Mouse (Mus musculus): ENCODE measurements around the gene Hnrnpm.
"Not testable (repeated sequence)": the region's sequence is repeated elsewhere in the genome, so short reads cannot be mapped to it uniquely, and the experiment has no call there.

Gene Hnrnpm

DNA sequence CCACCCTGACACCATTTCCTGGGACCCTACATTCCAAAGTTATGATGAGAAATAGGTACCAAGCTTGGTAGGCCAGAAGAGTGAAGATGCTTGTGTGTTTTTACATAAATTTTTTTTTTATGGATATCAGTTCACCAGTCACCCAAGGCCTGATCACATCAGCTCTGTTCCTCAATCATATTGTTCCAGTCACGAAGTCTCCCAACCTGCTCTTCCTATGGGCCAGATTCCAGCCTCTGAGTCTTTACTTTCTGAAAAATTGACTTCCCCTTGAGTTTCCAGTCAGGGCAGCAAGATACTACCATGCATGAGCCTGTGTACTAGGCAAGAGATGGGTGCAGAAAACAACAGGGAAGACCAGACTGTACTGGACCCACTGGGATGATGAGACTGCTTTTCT lies at the start of gene Hnrnpm:
Gene Hnrnpm, minus strand, starts transcription at position 101 of the 400 bp plus-strand sequence.
- DNase-seq (ENCODE audit: low read depth, low spot score), result no peak

GRCm38 (mm10) chr17:33733526-33733925 lies 46.9 kb upstream of the Hnrnpm start:
- not testable (repeated sequence) for DNase-seq (ENCODE audit: low read depth, low spot score)

- DNase-seq (ENCODE audit: low read depth, low spot score), result not testable (repeated sequence)
Observed at GRCm38 (mm10) chr17:33732556-33733083, 46.0 kb upstream of the Hnrnpm start.

DNA sequence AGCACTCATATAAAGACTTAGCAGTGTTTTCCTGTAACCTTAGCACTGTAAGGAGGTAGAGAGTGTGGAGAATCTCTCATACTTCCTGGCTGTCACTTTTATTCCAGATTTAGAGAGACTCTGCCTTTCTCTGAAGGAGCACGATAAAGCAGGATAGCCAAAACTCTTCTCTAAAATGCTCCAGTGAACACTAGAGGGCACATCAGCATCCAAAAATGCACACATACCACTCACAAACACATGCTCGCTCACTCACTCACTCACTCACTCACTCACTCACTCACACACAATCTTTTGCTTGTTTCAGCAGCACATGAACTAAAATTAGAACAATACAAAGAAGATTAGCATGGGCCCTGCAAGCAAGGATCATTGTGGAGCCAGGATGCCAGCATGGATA lies 42.6 kb upstream of the Hnrnpm start:
- DNase-seq (ENCODE audit: low read depth, low spot score), result no peak

DNA sequence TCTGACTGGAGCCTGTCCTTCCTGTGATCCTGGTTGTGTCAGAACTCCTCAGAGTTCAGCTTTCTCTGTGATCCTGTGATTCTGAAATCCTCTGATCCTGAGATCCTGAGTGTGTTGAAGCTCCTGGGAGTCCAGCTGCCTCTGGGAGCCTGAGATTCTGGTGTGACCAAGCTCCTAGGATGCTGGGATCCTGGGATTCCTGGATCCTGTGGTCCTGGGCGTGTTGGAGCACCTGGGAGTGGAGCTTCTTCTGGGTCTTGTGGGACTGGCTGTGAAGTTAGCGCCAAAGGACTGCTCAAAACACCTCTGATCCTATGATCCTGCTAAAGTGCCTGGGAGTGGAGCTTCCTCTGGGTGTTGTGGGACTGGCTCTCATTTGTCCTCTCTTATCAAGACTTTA lies 41.7 kb upstream of the Hnrnpm start:
- no peak for DNase-seq (ENCODE audit: low read depth, low spot score)

- DNase-seq (ENCODE audit: low read depth, low spot score), result no peak
Observed at GRCm38 (mm10) chr17:33719736-33720378, 33.2 kb upstream of the Hnrnpm start.

DNA sequence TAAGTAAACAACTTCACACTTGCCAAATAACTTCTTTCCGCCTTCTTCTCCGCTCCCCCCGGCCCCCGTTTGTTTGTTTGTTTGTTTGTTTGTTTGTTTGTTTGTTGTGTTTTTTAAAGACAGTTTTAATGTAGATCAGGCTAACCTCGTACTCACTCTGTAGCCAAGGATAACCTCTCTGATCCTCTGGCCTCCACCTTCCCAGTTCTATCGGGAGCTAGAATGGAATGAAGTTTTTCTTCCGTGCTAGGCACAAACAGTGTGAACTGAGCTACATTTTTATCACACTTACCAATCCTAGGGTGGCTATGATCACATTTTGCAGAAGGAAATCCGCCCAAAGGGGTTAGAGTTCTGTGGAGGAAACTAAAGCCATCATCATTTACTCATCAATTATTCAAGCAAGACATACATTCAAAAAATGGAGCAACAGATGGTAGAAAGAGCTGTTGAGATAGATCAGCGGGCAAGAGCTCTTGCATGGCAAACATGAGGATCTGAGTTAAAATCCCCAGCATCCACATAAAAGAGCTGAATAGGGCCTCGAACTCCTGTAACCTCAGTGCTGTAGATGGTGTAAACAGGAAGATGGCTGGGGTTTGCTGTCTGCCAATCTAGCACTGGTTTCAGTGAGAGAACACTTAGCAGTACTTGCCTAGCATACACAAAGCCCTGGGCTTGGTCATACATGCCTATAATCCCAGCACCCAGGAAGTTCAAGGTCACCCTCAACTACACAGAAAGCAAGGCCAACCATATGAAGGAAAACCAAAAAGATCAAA lies 32.5 kb upstream of the Hnrnpm start:
- no peak for DNase-seq (ENCODE audit: low read depth, low spot score)

DNA sequence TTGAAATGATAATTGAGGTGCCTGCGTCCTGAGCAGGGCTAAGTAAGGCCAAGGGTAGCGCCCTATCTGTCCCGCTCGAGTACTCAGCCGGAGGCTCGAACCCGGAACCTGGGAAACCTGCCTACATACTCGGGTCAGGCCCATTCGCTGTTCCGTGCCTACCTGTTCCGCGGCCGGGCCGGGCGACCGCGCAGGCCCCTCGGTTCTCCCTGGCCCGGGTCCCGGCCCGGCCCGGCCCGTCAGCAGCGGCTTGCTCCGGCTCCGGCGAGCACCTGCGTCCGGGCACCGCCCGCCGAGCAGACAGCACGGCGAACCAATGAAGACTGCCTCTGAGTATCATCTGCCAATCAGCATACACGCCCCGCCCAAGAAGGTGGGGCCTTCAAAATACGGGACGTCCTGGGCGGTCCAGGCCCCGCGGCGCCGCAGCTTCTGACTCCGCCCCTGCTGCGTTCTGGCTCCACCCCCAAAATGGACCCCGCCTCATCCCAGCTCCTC lies 31.8 kb upstream of the Hnrnpm start, which contains the start of gene March2:
Gene March2, minus strand, starts transcription at position 287 of the 498 bp plus-strand sequence.
- peak; percentile 98 for DNase-seq (ENCODE audit: low read depth, low spot score)

DNA sequence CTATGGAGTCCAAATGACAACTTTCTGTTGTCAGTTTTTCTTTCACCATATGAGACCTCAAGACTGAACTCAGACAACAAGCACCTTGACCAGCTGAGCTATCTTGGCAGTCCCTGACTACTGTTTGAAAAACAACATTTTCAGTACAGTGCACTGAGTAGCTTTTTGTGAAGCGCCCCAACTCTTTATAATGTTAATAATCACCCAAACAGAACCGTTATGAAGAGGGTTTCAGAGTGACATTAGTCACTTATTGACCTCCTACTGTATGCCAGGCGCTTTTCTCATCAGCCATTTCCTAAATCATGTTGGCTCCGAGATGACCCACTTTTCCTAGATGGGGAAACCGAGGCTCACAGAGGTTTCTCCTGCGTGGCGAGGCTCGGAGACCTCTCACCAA lies 31.3 kb upstream of the Hnrnpm start:
- DNase-seq (ENCODE audit: low read depth, low spot score), result no peak

DNA sequence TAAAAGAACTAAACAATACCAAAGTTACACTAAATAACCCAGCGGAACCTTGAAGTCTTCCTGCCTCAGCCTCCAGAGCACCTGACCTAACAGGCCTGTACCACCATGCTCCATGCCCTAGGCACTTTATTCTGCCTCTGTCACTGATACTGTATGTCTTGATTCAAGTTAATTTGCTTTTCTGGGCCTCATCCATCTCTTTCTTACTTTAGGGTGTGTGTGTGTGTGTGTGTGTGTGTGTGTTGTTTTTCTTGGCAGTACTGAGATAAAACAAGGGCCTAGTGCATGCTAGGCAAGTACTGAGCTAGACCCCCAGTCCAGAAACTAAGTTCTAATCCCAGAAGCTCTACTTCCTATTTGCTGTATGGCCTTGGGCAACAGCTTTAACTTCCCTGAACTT lies 30.6 kb upstream of the Hnrnpm start:
- no peak for DNase-seq (ENCODE audit: low read depth, low spot score)

DNA sequence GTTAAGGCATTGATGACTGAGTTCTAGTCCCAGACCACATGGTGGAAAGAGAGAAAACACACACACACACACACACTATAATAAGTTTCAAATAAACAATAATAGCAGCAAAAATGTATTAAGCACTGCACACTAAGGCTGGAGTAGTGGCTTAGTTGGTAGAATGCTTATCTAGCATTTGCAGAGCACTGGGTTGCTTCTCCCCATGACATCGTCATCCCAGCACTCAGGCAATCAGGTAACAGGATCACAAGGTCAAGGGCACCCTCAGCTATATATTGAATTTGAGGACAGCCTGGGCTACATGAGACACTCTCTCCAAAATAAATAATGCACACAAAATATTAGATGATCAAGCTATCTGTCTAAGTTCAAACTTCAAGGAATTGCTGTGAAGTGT lies 28.1 kb upstream of the Hnrnpm start:
- no peak for DNase-seq (ENCODE audit: low read depth, low spot score)

- DNase-seq (ENCODE audit: low read depth, low spot score), result no peak
Observed at GRCm38 (mm10) chr17:33713271-33713670, 26.6 kb upstream of the Hnrnpm start.

DNA sequence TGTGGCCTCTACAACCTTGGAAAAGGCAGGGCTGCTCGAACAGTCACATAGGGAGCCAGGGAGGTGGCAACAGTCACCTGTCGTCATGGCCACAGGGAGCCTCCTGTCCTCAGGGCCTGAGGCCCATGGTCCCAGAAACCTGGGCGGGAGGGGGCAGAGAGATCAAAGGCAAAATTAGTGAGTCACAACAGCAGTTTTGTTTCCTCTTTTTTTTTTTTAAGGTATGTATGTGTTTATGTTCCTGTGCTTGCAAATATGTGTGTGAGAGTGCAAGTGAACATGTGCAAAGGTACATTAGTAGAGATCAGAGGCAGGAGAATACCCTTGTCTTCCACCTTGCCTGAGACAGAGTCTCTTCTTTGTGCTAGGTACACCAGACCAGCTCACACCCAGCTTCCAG lies 23.2 kb upstream of the Hnrnpm start:
- DNase-seq (ENCODE audit: low read depth, low spot score), result no peak

GRCm38 (mm10) chr17:33703091-33703490 lies 16.4 kb upstream of the Hnrnpm start:
- DNase-seq (ENCODE audit: low read depth, low spot score), result no peak

GRCm38 (mm10) chr17:33702178-33702577 lies 15.5 kb upstream of the Hnrnpm start:
- no peak for DNase-seq (ENCODE audit: low read depth, low spot score)

- no peak for DNase-seq (ENCODE audit: low read depth, low spot score)
Observed at GRCm38 (mm10) chr17:33695471-33695870, 8.8 kb upstream of the Hnrnpm start.

GRCm38 (mm10) chr17:33685249-33685653 lies 1.4 kb downstream of the Hnrnpm start:
- DNase-seq (ENCODE audit: low read depth, low spot score), result peak; percentile 99

- peak; percentile 84 for DNase-seq (ENCODE audit: low read depth, low spot score)
Observed at GRCm38 (mm10) chr17:33684671-33685231, 1.9 kb downstream of the Hnrnpm start.

- DNase-seq (ENCODE audit: low read depth, low spot score), result no peak
Observed at GRCm38 (mm10) chr17:33681767-33682166, 4.9 kb downstream of the Hnrnpm start.

GRCm38 (mm10) chr17:33678771-33679170 lies 7.9 kb downstream of the Hnrnpm start:
- no peak for DNase-seq (ENCODE audit: low read depth, low spot score)

GRCm38 (mm10) chr17:33676086-33676485 lies 10.6 kb downstream of the Hnrnpm start:
- DNase-seq (ENCODE audit: low read depth, low spot score), result no peak

GRCm38 (mm10) chr17:33675452-33675851 lies 11.2 kb downstream of the Hnrnpm start:
- no peak for DNase-seq (ENCODE audit: low read depth, low spot score)
